In genomic region chr16:12772535-12772934, GRCm38 (mm10) we compare ENCODE assay signal across 12 mouse cellular contexts.
"Had no signal": no experiment of that assay in that cellular context is flagged by ENCODE, and none has a peak within 500 bp of the region (broad histone marks: within the 10 kb centered on the region; RNA-seq: fewer than 3 reads in every experiment).

No protein-coding gene starts in this region.

- H3K4me2 ChIP-seq: limb, embryonic 13.5 days; liver, embryonic 12.5 days; neural tube, embryonic 12.5 days had no signal

- H3K9me3 ChIP-seq: limb, embryonic 13.5 days; liver, embryonic 12.5 days; midbrain, embryonic 10.5 days; neural tube, embryonic 12.5 days had no signal

- H3K4me3 ChIP-seq: limb, embryonic 13.5 days; liver, embryonic 12.5 days; midbrain, embryonic 10.5 days; neural tube, embryonic 12.5 days had no signal

- H3K27ac ChIP-seq: limb, embryonic 13.5 days; liver, embryonic 12.5 days; midbrain, embryonic 10.5 days; neural tube, embryonic 12.5 days; stomach, postnatal 0 days had no signal

- H3K27me3 ChIP-seq: limb, embryonic 13.5 days; liver, embryonic 12.5 days; neural tube, embryonic 12.5 days had no signal

- ATAC-seq: liver, embryonic 12.5 days; lung, postnatal 0 days had no signal

- DNase-seq: kidney, postnatal 14 days; left cerebral cortex, postnatal 4 days; lung, adult 2 months; lung, postnatal 36 days; midbrain, embryonic 14.5 days; thymus, postnatal 4 days had no signal

- H3K36me3 ChIP-seq: limb, embryonic 13.5 days; liver, embryonic 12.5 days; midbrain, embryonic 10.5 days; neural tube, embryonic 12.5 days had no signal

- H3K4me1 ChIP-seq: limb, embryonic 13.5 days; liver, embryonic 12.5 days; midbrain, embryonic 10.5 days; neural tube, embryonic 12.5 days had no signal

- H3K9ac ChIP-seq: limb, embryonic 13.5 days; liver, embryonic 12.5 days; neural tube, embryonic 12.5 days had no signal
